Mouse (Mus musculus) stomach, embryonic 14.5 days (tissue): ENCODE data around the gene Fyn. TPM values are rescaled to one million over a fixed set of nuclear protein-coding genes. Genes with fewer than 3 reads are reported as not detected.
A peak's percentile ranks its signal among the peaks of the same experiment; 100 is the strongest.

ENCODE experiments used
- ATAC-seq: fragments of 200-750 bp; cut with Nextera tagmentation; 2 replicates; pipeline ENCODE4 v1.8.0; 2017; ENCODE audit warnings: low read depth, moderate TSS enrichment; ENCODE audit not compliant: insufficient number of reproducible peaks, insufficient read depth, low FRiP score
- H3K27ac ChIP-seq: fragments of 300-500 bp; sonication (generic); 2 replicates; pipeline ENCODE4 v1.5.1; 2014; ENCODE audit warnings: mild to moderate bottlenecking, low read length, moderate library complexity, mixed read lengths
- H3K27me3 ChIP-seq: fragments of 300-500 bp; sonication (generic); 2 replicates; pipeline ENCODE4 v1.6.1; 2014; ENCODE audit warnings: low read length, control low read depth, mixed read lengths; ENCODE audit not compliant: control insufficient read depth, insufficient read depth
- H3K36me3 ChIP-seq: fragments of 300-500 bp; sonication (generic); 2 replicates; pipeline ENCODE4 v1.6.1; 2014; ENCODE audit warnings: mild to moderate bottlenecking, control low read depth, low read length, moderate library complexity, mixed read lengths; ENCODE audit not compliant: control insufficient read depth, insufficient read depth
- H3K4me1 ChIP-seq: fragments of 300-500 bp; sonication (generic); 2 replicates; pipeline ENCODE4 v1.6.1; 2014; ENCODE audit warnings: low read length, control low read depth, mixed read lengths; ENCODE audit not compliant: control insufficient read depth, insufficient read depth
- H3K4me2 ChIP-seq: fragments of 300-500 bp; sonication (generic); replicated peaks from 2 replicates; pipeline ENCODE4 v1.6.1; 2014; ENCODE audit warnings: low read depth, low read length, control low read depth
- H3K4me3 ChIP-seq: fragments of 300-500 bp; sonication (generic); 2 replicates; pipeline ENCODE4 v1.5.1; 2014; ENCODE audit warnings: low read depth, low read length, control low read depth
- H3K9ac ChIP-seq: fragments of 300-500 bp; sonication (generic); replicated peaks from 2 replicates; pipeline ENCODE4 v1.6.1; 2014; ENCODE audit warnings: low read depth, mild to moderate bottlenecking, control low read depth, low read length, moderate library complexity, mixed read lengths
- H3K9me3 ChIP-seq: fragments of 300-500 bp; sonication (generic); 2 replicates; pipeline ENCODE4 v1.6.1; 2016; ENCODE audit warnings: low read depth, low read length, control low read depth; ENCODE audit not compliant: control insufficient read depth
- WGBS: fragments of 180-500 bp; shearing (Covaris S2); extraction: QIAGEN DNeasy Blood & Tissue Kit; methylation state at CpG from one replicate; pipeline ENCODE4 v1.1.7; 2014; 5-methylcytosine and 5-hydroxymethylcytosine counted together
- polyA plus RNA-seq: library from polyadenylated mRNA; unstranded; fragments of >200 nt; fragmentation: Nextera tagmentation; extraction: Ambion mirVana; gene quantifications from 2 replicates; pipeline ENCODE4 v1.2.1, GENCODE M21; 2014

Gene Fyn
- polyA plus RNA-seq, 1 experiment from 2014 or later: 32.3 TPM

- no peak overlapping the region for H3K4me3 ChIP-seq
- H3K9me3 ChIP-seq: no peaks in the 10 kb centered on the region
- H3K9ac ChIP-seq: no peak overlapping the region
- ATAC-seq: no peak
- no peak overlapping the region for H3K4me2 ChIP-seq
- H3K27ac ChIP-seq: peak overlapping the region; percentile 63; the same call in 1 of the 2 replicates
- no peaks in the 10 kb centered on the region for H3K27me3 ChIP-seq
- 60% methylated on average over 3 of the region's 3 CpGs for WGBS
- no peaks in the 10 kb centered on the region for H3K36me3 ChIP-seq
- H3K4me1 ChIP-seq: peaks cover 56% of the 10 kb centered on the region
Measured at GRCm38 (mm10) chr10:39559321-39559720, 190.7 kb downstream of the Fyn start.

- Histone ChIP-seq H3K36me3 (no peaks in the 10 kb centered on the region; the same call in 1 of the 2 replicates), H3K9me3 (no peaks in the 10 kb centered on the region), H3K4me1 (peaks cover 31% of the 10 kb centered on the region), H3K4me3 (no peak overlapping the region), H3K27ac (peak overlapping the region; percentile 80; the same call in 1 of the 2 replicates), H3K27me3 (no peaks in the 10 kb centered on the region), H3K4me2 (no peak overlapping the region), H3K9ac (no peak overlapping the region)
- no peak for ATAC-seq
- whole genome bisulfite sequencing: 76% methylated on average over 2 of the region's 2 CpGs
Measured at GRCm38 (mm10) chr10:39562383-39562782, 193.7 kb downstream of the Fyn start.

GRCm38 (mm10) chr10:39563552-39564223 is 195.0 kb downstream of the Fyn start:
- ATAC-seq: no peak

GRCm38 (mm10) chr10:39566901-39567300 is 198.2 kb downstream of the Fyn start:
- Histone ChIP-seq H3K4me2 (no peak overlapping the region), H3K4me1 (peaks cover 15% of the 10 kb centered on the region), H3K4me3 (no peak overlapping the region), H3K9me3 (no peaks in the 10 kb centered on the region), H3K27ac (no peak overlapping the region), H3K27me3 (no peaks in the 10 kb centered on the region), H3K9ac (no peak overlapping the region), H3K36me3 (no peaks in the 10 kb centered on the region; the same call in 1 of the 2 replicates)
- ATAC-seq: peak; percentile 35; the same call in 1 of the 2 replicates
- 72% methylated on average over 12 of the region's 12 CpGs for WGBS

More at GRCm38 (mm10) chr10:39563552-39564223, 195.0 kb downstream of the Fyn start:
- Histone ChIP-seq H3K4me1 (peaks cover 18% of the 10 kb centered on the region), H3K9me3 (no peaks in the 10 kb centered on the region), H3K4me2 (no peak overlapping the region), H3K27ac (peak overlapping the region; percentile 80), H3K9ac (no peak overlapping the region; the same call in 1 of the 2 replicates), H3K4me3 (no peak overlapping the region), H3K27me3 (no peaks in the 10 kb centered on the region), H3K36me3 (no peaks in the 10 kb centered on the region; the same call in 1 of the 2 replicates)
- 34% methylated on average over 24 of the region's 24 CpGs for WGBS

GRCm38 (mm10) chr10:39568991-39569390 is 200.3 kb downstream of the Fyn start:
- H3K27ac ChIP-seq: no peak overlapping the region

GRCm38 (mm10) chr10:39571011-39571410 is 202.4 kb downstream of the Fyn start:
- H3K4me3 ChIP-seq: no peak overlapping the region
- no peak overlapping the region for H3K4me2 ChIP-seq
- no peaks in the 10 kb centered on the region for H3K36me3 ChIP-seq
- H3K27me3 ChIP-seq: no peaks in the 10 kb centered on the region
- ATAC-seq: no peak
- no peaks in the 10 kb centered on the region for H3K9me3 ChIP-seq
- 17% methylated on average over 7 of the region's 7 CpGs for WGBS
- no peak overlapping the region for H3K9ac ChIP-seq
- H3K27ac ChIP-seq: peak overlapping the region; percentile 58; the same call in 1 of the 2 replicates
- H3K4me1 ChIP-seq: peaks cover 17% of the 10 kb centered on the region

More at GRCm38 (mm10) chr10:39568991-39569390, 200.3 kb downstream of the Fyn start:
- Histone ChIP-seq H3K4me1 (peaks cover 17% of the 10 kb centered on the region), H3K9ac (no peak overlapping the region), H3K9me3 (no peaks in the 10 kb centered on the region), H3K27me3 (no peaks in the 10 kb centered on the region), H3K4me3 (no peak overlapping the region), H3K4me2 (no peak overlapping the region), H3K36me3 (no peaks in the 10 kb centered on the region; the same call in 1 of the 2 replicates)
- WGBS: 59% methylated on average over 4 of the region's 4 CpGs
- no peak for ATAC-seq

GRCm38 (mm10) chr10:39572050-39572671 is 203.5 kb downstream of the Fyn start:
- Histone ChIP-seq H3K27ac (peak overlapping the region; percentile 21; the same call in 1 of the 2 replicates), H3K4me3 (no peak overlapping the region), H3K36me3 (no peaks in the 10 kb centered on the region), H3K4me2 (no peak overlapping the region), H3K9ac (no peak overlapping the region), H3K4me1 (peaks cover 17% of the 10 kb centered on the region), H3K27me3 (no peaks in the 10 kb centered on the region), H3K9me3 (no peaks in the 10 kb centered on the region)
- ATAC-seq: no peak
- WGBS: 53% methylated on average over 9 of the region's 9 CpGs

GRCm38 (mm10) chr10:39572672-39573051 is 204.0 kb downstream of the Fyn start:
- peaks cover 17% of the 10 kb centered on the region for H3K4me1 ChIP-seq
- H3K4me2 ChIP-seq: no peak overlapping the region
- H3K27me3 ChIP-seq: no peaks in the 10 kb centered on the region
- H3K27ac ChIP-seq: 0 out of 2 replicates have a peak overlapping the region, but pooled peaks have one; percentile 21
- no peaks in the 10 kb centered on the region for H3K9me3 ChIP-seq
- H3K9ac ChIP-seq: no peak overlapping the region
- H3K4me3 ChIP-seq: no peak overlapping the region
- WGBS: 21% methylated on average over 6 of the region's 6 CpGs
- no peak for ATAC-seq
- H3K36me3 ChIP-seq: no peaks in the 10 kb centered on the region
